Mouse (Mus musculus) erythroblast, adult 5-6 weeks (primary cell): ENCODE data around the gene Olr1. TPM values are rescaled to one million over a fixed set of nuclear protein-coding genes. Genes with fewer than 3 reads are reported as not detected.
"Not testable (repeated sequence)": the region's sequence is repeated elsewhere in the genome, so short reads cannot be mapped to it uniquely, and the experiment has no call there.

Experiments
- ATAC-seq: replicated peaks from 2 replicates; pipeline ENCODE4 v1.8.0; 2016; ENCODE audit warnings: moderate number of reproducible peaks, mild to moderate bottlenecking, moderate TSS enrichment, inconsistent platforms; ENCODE audit not compliant: poor library complexity, low FRiP score, severe bottlenecking
- total RNA-seq, 2 experiments: library from RNA; stranded (forward) in 1 of 2; stranded (reverse) in 1 of 2; fragments of 150-400 nt in 1 of 2; fragments of 200-764, 138-1000 nt in 1 of 2; gene quantifications; 2 replicates each; pipeline versions ENCODE4 v1.2.3 to v1.2.4; 2015 to 2017; ENCODE audit warnings: low replicate concordance in 2 of 2

Olr1 gene
- total RNA-seq, 2 experiments from 2014 or later: 6.9 to 12.6 TPM

GRCm38 (mm10) chr6:129513409-129513808 is 6.4 kb upstream of the Olr1 start:
- no peak for ATAC-seq

- ATAC-seq: no peak
Measured at GRCm38 (mm10) chr6:129512868-129513267, 5.9 kb upstream of the Olr1 start.

DNA sequence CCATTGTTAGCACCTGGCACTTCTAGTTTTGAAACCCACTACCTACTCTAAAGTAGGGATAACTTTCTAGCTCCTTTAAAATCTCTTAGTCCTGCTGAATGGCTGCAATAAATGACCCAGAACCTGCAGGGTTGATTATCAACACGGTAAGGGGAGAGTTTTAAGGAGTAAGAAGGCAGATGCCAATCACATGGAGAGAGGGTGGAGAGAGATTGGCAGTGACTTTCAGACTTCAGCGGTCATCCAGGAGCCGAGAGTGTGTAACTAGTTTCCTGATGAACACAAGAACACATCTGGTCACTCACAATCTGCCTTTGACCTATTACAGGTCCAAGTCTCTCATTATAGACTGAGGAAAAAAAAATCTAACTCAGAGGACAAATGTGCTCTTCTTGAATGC is 5.4 kb upstream of the Olr1 start, which contains the start of gene Tmem52b:
Gene Tmem52b (plus strand): TSS at position 189 of the 400 bp plus-strand sequence.
- no peak for ATAC-seq

GRCm38 (mm10) chr6:129510120-129510911 is 3.4 kb upstream of the Olr1 start:
- ATAC-seq: no peak

- ATAC-seq: no peak
Measured at GRCm38 (mm10) chr6:129503471-129503870, 3.5 kb downstream of the Olr1 start.

DNA sequence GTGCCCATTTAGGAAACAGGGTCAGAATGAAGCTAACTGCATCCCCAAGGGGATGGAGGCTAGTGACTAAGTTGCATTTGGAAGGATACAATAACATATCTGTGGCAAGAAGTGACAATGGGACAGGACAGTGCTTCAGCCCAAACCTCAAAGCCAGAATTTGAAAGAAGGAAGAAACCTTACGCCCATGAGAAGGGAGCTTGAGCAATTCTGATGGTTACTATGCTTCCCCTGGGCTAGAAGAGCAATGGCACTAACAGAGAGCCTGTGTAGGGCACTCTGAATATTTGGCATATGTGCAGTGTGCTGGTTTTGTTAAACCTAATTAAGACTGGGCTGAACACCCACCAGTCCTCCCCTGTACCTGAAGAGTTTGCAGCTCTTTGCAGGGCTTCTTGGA is 7.4 kb downstream of the Olr1 start:
- not testable (repeated sequence) for ATAC-seq

DNA sequence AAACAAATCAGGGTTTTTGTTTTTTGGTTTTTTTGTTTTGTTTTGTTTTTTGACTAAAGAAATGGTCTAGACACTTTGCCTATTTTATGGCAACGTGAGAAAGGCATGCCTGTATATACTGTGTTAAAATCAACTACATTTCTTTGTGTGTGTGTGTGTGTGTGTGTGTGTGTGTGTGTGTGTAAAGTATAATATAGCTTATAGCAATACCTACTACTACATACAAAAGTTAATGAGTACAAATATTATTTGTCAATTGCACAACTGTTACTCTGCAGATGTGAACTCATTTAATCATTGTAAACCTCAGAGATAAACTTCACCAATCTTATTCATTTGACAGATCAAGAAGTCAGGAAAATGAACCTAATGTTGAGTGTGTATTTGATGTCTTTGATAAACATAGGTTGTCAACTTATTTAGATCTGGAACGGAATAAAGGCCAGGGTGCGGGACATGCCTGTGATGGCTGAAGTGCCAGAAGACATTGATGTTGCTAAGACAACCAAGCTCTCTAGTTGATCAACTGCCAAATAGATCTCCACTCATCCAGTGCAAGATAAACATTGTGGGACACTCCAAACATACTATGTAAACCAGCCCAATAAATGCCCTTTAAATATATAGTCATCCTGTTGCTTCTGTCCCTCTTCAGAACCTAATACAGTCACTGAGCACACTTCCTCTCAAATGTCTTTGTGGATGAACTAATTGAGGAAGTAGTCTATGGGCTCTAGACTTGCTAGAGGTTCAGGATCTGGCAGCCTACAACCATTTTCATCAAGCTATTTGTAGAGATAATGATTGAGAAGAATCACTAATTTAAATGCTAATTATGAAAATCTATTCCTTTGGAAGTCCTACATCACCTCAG is 9.4 kb downstream of the Olr1 start:
- ATAC-seq: no peak

- ATAC-seq: no peak
Measured at GRCm38 (mm10) chr6:129494924-129495323, 12.0 kb downstream of the Olr1 start.

DNA sequence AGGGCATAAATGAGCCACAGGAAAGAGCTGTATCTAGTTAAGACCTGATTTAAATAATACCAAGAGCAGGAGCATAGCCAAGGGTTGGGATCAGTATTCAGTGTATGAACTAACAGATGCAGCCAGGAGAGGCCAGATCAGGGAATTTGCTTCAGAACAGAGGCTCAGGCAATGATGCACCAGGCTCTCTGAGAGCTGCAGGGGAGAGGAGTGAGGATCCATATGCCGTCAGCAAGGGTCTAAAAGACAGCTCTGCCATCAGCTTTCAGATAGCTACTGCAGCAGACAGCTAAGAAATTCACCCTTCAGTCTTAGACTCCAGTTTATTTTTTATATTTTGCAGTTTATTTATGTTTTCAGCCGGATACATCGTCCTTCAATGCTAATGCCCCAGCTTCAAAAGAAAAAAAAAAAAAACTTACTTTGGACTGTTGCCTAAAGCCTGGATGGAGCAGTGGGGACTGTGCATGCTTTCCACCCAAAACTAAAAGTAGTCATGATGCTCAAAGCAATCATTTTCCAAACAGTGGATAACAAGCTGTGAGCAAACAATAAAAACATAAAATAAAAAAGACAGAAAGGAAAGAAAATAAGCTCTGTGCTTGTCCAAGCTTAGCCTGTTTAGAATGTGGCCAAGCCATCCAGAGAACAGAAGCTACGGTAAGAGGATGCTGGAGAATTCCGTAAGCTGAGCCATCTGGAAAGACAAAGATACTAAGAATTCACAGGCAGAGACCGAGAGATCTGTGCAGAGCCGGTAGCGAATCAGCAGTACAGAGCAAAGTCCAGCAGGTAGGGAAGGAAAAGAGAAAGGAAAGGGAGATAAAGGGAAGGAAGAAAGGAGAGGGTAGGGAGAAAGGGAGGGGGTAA is 26.6 kb downstream of the Olr1 start:
- no peak for ATAC-seq

- no peak for ATAC-seq
Measured at GRCm38 (mm10) chr6:129476404-129477126, 30.4 kb downstream of the Olr1 start.

DNA sequence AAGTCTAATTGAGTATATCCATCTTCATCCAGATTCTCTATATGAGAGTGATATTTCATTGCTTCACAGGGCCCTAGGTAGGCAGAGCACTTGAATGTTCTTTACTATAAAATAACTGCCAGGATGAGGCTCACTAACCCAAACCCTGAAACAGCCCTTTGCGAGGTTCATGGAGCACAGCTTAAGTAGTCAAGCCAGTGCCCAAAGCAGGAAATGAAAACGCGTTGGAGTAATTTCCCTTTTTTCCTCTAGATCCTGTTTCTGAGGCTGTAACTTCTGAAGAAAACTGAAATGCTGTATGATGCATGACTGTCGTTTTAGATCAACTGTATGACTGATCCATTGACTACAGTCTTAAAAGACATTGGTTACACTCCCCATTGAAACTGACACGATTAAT is 34.3 kb downstream of the Olr1 start:
- no peak for ATAC-seq

- ATAC-seq: no peak
Measured at GRCm38 (mm10) chr6:129471386-129471785, 35.6 kb downstream of the Olr1 start.

- no peak for ATAC-seq
Measured at GRCm38 (mm10) chr6:129451411-129452039, 55.4 kb downstream of the Olr1 start, which contains the start of gene Clec1a. Clec1a (minus strand) TSS chr6:129452000.

DNA sequence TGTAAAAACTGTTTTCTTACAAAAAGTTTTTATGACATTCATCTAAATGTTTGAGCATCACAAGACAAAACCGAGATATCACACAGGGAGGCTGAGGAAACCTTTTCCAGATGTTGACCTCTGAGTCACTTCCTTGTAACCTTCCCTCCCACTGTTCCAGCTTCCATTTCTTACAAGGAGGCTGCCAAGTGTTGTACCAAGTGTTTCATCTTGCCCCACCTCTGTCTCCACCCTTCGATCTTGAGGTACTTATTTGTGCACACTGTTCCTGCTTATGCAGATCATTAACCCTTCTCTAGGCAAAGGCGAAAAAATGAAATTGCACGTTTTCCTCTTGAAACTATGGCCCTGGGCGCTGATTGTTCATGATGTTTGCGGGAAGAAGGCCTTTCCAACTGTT is 57.2 kb downstream of the Olr1 start:
- ATAC-seq: no peak

DNA sequence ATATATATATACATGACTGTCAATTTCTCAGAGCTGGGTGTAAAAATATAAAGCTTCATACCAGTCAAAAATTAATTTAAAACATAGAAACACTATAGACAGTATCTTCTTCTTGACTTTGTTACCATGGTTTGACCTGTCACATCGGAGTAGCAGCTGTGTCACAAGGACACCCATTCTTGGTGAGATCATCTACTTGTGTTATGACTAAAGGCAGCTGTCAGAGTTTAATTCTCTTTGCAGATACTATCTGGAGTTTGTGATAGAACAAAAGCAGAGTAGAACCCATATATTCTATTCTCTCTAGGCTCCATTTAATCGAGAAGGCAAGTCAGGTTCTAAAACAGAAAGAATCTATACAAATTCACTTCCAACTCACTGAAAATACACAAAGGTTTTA is 68.9 kb downstream of the Olr1 start:
- ATAC-seq: no peak

- ATAC-seq: no peak
Measured at GRCm38 (mm10) chr6:129436025-129436424, 70.9 kb downstream of the Olr1 start.
